Mouse (Mus musculus): ENCODE results near the gene Zfp229. TPM values are rescaled to one million over a fixed set of nuclear protein-coding genes. Genes with fewer than 3 reads are reported as not detected.
"Not testable (repeated sequence)": the region's sequence is repeated elsewhere in the genome, so short reads cannot be mapped to it uniquely, and the experiment has no call there.

Gene Zfp229
- polyA plus RNA-seq, 1 experiment from 2014 or later = 8.6 TPM

GRCm38 (mm10) chr17:21753342-21754208 is 23.0 kb downstream of the Zfp229 start:
- peak overlapping the region; percentile 48 for H3K4me3 ChIP-seq (replicated peaks)
- peak overlapping the region; percentile 68 for H3K4me2 ChIP-seq
- H3K4me1 ChIP-seq = 0 out of 2 replicates have a peak, but pooled peaks cover 6% of the 10 kb centered on the region
- no peaks in the 10 kb centered on the region; the same call in 1 of the 2 replicates for H3K27me3 ChIP-seq
- ATAC-seq (replicated peaks; ENCODE audit: low FRiP score) = peak; percentile 80
- no peaks in the 10 kb centered on the region for H3K9me3 ChIP-seq (replicated peaks)
- peak overlapping the region; percentile 36; the same call in 1 of the 2 replicates for H3K9ac ChIP-seq
- 9% methylated on average over 20 of the region's 20 CpGs for WGBS
- H3K36me3 ChIP-seq = no peaks in the 10 kb centered on the region
- H3K27ac ChIP-seq = no peak overlapping the region

DNA sequence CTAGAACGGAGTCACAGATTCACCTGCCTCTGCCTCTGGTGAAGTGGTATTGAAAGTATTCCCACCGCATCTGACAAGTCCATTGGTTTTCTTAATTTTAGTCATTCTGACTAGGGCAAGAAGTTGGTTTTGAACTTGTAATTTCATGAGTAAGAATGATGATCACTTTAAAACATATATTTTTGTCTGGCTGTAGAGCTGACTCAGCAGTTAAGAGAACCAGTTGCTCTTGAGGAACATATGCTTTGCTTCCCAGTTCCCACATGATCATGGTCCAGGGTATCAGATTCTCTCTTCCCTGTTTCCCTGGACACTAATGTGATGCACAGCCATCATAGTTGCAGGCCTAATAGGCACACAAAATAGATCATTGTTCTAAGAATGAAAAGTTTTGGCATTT is 39.7 kb downstream of the Zfp229 start:
- Histone ChIP-seq H3K4me3 (replicated peaks) (no peak overlapping the region), H3K9ac (no peak overlapping the region), H3K36me3 (no peaks in the 10 kb centered on the region), H3K27me3 (no peaks in the 10 kb centered on the region), H3K4me2 (no peak overlapping the region), H3K9me3 (replicated peaks) (no peaks in the 10 kb centered on the region), H3K27ac (no peak overlapping the region), H3K4me1 (no peaks in the 10 kb centered on the region)
- ATAC-seq (replicated peaks; ENCODE audit: low FRiP score) = no peak
- 91% methylated on average over 2 of the region's 2 CpGs for WGBS

- ATAC-seq (replicated peaks; ENCODE audit: low FRiP score) = no peak
- no peak overlapping the region for H3K4me2 ChIP-seq
- H3K4me3 ChIP-seq (replicated peaks) = no peak overlapping the region
- H3K9me3 ChIP-seq (replicated peaks) = no peaks in the 10 kb centered on the region; the same call in 1 of the 2 replicates
- H3K9ac ChIP-seq = no peak overlapping the region
- H3K27me3 ChIP-seq = no peaks in the 10 kb centered on the region
- H3K27ac ChIP-seq = no peak overlapping the region
- H3K36me3 ChIP-seq = no peaks in the 10 kb centered on the region
- WGBS = 79% methylated on average over 4 of the region's 4 CpGs
- no peaks in the 10 kb centered on the region for H3K4me1 ChIP-seq
Measured at GRCm38 (mm10) chr17:21792256-21792655, 61.7 kb downstream of the Zfp229 start.

- H3K9ac ChIP-seq; H3K9me3 ChIP-seq (replicated peaks); H3K4me2 ChIP-seq; H3K4me1 ChIP-seq; ATAC-seq (replicated peaks; ENCODE audit: low FRiP score); H3K27me3 ChIP-seq; H3K36me3 ChIP-seq; H3K27ac ChIP-seq; H3K4me3 ChIP-seq (replicated peaks): not testable (repeated sequence)
- 44% methylated on average over 19 of the region's 19 CpGs for WGBS
Measured at GRCm38 (mm10) chr17:21801373-21801772, 70.8 kb downstream of the Zfp229 start.

Other genes starting within 250 kb of the Zfp229 start
- 11.2 and 12.7 TPM in 2 replicates for gene Zfp53, start 241.8 kb upstream of the Zfp229 start, polyA plus RNA-seq (2015; fragmentation: Nextera tagmentation; extraction: Ambion mirVana)
- gene Zfp52, start 195.3 kb upstream of the Zfp229 start, polyA plus RNA-seq (2015; fragmentation: Nextera tagmentation; extraction: Ambion mirVana) = 3.9 and 4.9 TPM in 2 replicates
- 18.7 and 19.2 TPM in 2 replicates for gene Zfp948, start 163.8 kb upstream of the Zfp229 start, polyA plus RNA-seq (2015; fragmentation: Nextera tagmentation; extraction: Ambion mirVana)
- 2.8 and 3.5 TPM in 2 replicates for gene Zfp983, start 80.2 kb upstream of the Zfp229 start, polyA plus RNA-seq (2015; fragmentation: Nextera tagmentation; extraction: Ambion mirVana)
- 2.7 and 5.4 TPM in 2 replicates for gene Gm10226, start 38.9 kb upstream of the Zfp229 start, polyA plus RNA-seq (2015; fragmentation: Nextera tagmentation; extraction: Ambion mirVana)
- 12.8 and 14.8 TPM in 2 replicates for gene Zfp760, start 23.1 kb upstream of the Zfp229 start, polyA plus RNA-seq (2015; fragmentation: Nextera tagmentation; extraction: Ambion mirVana)
- gene Zfp820, start 115.0 kb downstream of the Zfp229 start, polyA plus RNA-seq (2015; fragmentation: Nextera tagmentation; extraction: Ambion mirVana) = 5.7 and 6.2 TPM in 2 replicates
- gene Zfp995, start 179.1 kb downstream of the Zfp229 start, polyA plus RNA-seq (2015; fragmentation: Nextera tagmentation; extraction: Ambion mirVana) = 6.1 and 6.8 TPM in 2 replicates
- 21.2 and 24.3 TPM in 2 replicates for gene Zfp942, start 231.7 kb downstream of the Zfp229 start, polyA plus RNA-seq (2015; fragmentation: Nextera tagmentation; extraction: Ambion mirVana)
- 16.4 and 16.7 TPM in 2 replicates for gene Zfp943, start 231.8 kb downstream of the Zfp229 start, polyA plus RNA-seq (2015; fragmentation: Nextera tagmentation; extraction: Ambion mirVana)

All from kidney, embryonic 15.5 days (tissue).